Mouse (Mus musculus): ENCODE measurements around the gene Pde1c. TPM values are rescaled to one million over a fixed set of nuclear protein-coding genes. Genes with fewer than 3 reads are reported as not detected.

The Pde1c gene
- total RNA-seq, 1 experiment, result 0.18 TPM

DNA sequence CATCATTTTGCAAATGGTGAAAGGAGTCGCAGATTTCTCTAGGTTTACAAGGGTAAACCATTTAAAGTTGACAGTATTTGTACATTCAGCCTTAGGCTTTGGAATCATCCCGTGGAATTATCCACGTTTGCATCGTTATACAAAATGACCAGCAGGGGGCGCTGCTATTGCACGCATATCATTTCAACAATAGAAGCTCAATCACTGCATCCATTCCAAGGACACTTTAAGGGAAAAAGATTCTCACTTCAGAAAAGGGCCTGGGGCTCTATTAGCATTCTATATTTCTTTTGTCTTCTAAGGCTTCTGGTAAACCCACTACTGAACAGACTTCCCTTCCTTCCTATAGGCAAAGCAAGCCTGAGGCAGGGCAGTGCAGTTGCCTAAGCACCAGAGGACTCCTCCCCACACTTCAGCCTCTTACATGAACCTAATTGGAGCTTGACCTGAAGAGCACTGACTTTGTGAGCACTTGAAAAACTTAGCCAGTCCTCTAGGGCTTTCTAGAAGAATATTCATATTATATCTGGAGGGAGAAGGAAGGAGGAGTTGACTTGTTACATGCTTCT lies 87.9 kb downstream of the Pde1c start:
- Histone ChIP-seq H3K4me1 (ENCODE audit: control insufficient read depth in 2 of 2, insufficient read depth in 2 of 2, low read length in 2 of 2, poor library complexity in 1 of 2) (no peaks in the 10 kb centered on the region), H3K9ac (ENCODE audit: insufficient read depth, low read depth, low read length, poor library complexity, severe bottlenecking) (no peak overlapping the region), H3K4me3 (ENCODE audit: insufficient read depth in 1 of 2, low read depth in 1 of 2, low read length in 2 of 2, poor library complexity in 1 of 2, severe bottlenecking in 1 of 2) (no peak overlapping the region), H3K27ac (ENCODE audit: insufficient read depth, low read depth, low read length, poor library complexity, severe bottlenecking) (no peak overlapping the region), H3K36me3 (ENCODE audit: control insufficient read depth, insufficient read depth, low read length, poor library complexity, severe bottlenecking) (no peaks in the 10 kb centered on the region), H3K9me3 (ENCODE audit: control insufficient read depth, insufficient read depth, low read depth, low read length) (no peaks in the 10 kb centered on the region)
- peak; percentile 51 for DNase-seq (ENCODE audit: low read depth, low spot score)
- in situ Hi-C loops (cut with MboI; ENCODE audit: low sequenced_read_pairs in 2 of 2, unreplicated experiment in 2 of 2), result loop anchor here (10.0 to 25.0 kb wide), 3 partner anchors 131 to 206 kb away; no protein-coding TSS in a partner anchor
- TF ChIP-seq ZC3H11A (IDR thresholded peaks at IDR 0.05; ENCODE audit: borderline replicate concordance, low read depth, low read length) (peak; percentile 59), MAFK (IDR thresholded peaks at IDR 0.05; ENCODE audit: insufficient read depth, low read depth, low read length) (no peak), CHD2 (IDR thresholded peaks at IDR 0.05; ENCODE audit: low read depth, low read length) (no peak), HCFC1 (IDR thresholded peaks at IDR 0.05; ENCODE audit: borderline replicate concordance, insufficient read depth, low read length) (no peak)

- no peak for DNase-seq (ENCODE audit: low read depth, low spot score)
- in situ Hi-C loops (cut with MboI; ENCODE audit: low sequenced_read_pairs in 2 of 2, unreplicated experiment in 2 of 2), result loop anchor here (10.0 to 25.0 kb wide), 3 partner anchors 136 to 412 kb away; no protein-coding TSS in a partner anchor
- no peaks in the 10 kb centered on the region for H3K36me3 ChIP-seq (ENCODE audit: control insufficient read depth, insufficient read depth, low read length, poor library complexity, severe bottlenecking)
- TF ChIP-seq MAFK (IDR thresholded peaks at IDR 0.05; ENCODE audit: insufficient read depth, low read depth, low read length), result no peak
- TF ChIP-seq ZNF384 (IDR thresholded peaks at IDR 0.05; ENCODE audit: low read depth, low read length), result no peak
- TF ChIP-seq ZC3H11A (IDR thresholded peaks at IDR 0.05; ENCODE audit: borderline replicate concordance, low read depth, low read length), result no peak
- no peak for TF ChIP-seq CHD2 (IDR thresholded peaks at IDR 0.05; ENCODE audit: low read depth, low read length)
- TF ChIP-seq HCFC1 (IDR thresholded peaks at IDR 0.05; ENCODE audit: borderline replicate concordance, insufficient read depth, low read length), result no peak
- H3K4me3 ChIP-seq (ENCODE audit: insufficient read depth in 1 of 2, low read depth in 1 of 2, low read length in 2 of 2, poor library complexity in 1 of 2, severe bottlenecking in 1 of 2), result no peak overlapping the region
- H3K27ac ChIP-seq (ENCODE audit: insufficient read depth, low read depth, low read length, poor library complexity, severe bottlenecking), result no peak overlapping the region
- H3K4me1 ChIP-seq (ENCODE audit: control insufficient read depth in 2 of 2, insufficient read depth in 2 of 2, low read length in 2 of 2, poor library complexity in 1 of 2), result no peaks in the 10 kb centered on the region
- no peak overlapping the region for H3K9ac ChIP-seq (ENCODE audit: insufficient read depth, low read depth, low read length, poor library complexity, severe bottlenecking)
- no peaks in the 10 kb centered on the region for H3K9me3 ChIP-seq (ENCODE audit: control insufficient read depth, insufficient read depth, low read depth, low read length)
Measured at GRCm38 (mm10) chr6:56476581-56476980, 92.3 kb downstream of the Pde1c start.

GRCm38 (mm10) chr6:56458098-56458497 lies 110.8 kb downstream of the Pde1c start:
- Histone ChIP-seq H3K4me3 (ENCODE audit: insufficient read depth in 1 of 2, low read depth in 1 of 2, low read length in 2 of 2, poor library complexity in 1 of 2, severe bottlenecking in 1 of 2) (no peak overlapping the region), H3K27ac (ENCODE audit: insufficient read depth, low read depth, low read length, poor library complexity, severe bottlenecking) (no peak overlapping the region), H3K9me3 (ENCODE audit: control insufficient read depth, insufficient read depth, low read depth, low read length) (no peaks in the 10 kb centered on the region), H3K36me3 (ENCODE audit: control insufficient read depth, insufficient read depth, low read length, poor library complexity, severe bottlenecking) (no peaks in the 10 kb centered on the region), H3K4me1 (ENCODE audit: control insufficient read depth in 2 of 2, insufficient read depth in 2 of 2, low read length in 2 of 2, poor library complexity in 1 of 2) (no peaks in the 10 kb centered on the region), H3K9ac (ENCODE audit: insufficient read depth, low read depth, low read length, poor library complexity, severe bottlenecking) (no peak overlapping the region)
- in situ Hi-C loops (cut with MboI; ENCODE audit: low sequenced_read_pairs in 2 of 2, unreplicated experiment in 2 of 2), result no loop called here
- peak; percentile 38 for DNase-seq (ENCODE audit: low read depth, low spot score)
- TF ChIP-seq MAFK (IDR thresholded peaks at IDR 0.05; ENCODE audit: insufficient read depth, low read depth, low read length), result no peak
- no peak for TF ChIP-seq CHD2 (IDR thresholded peaks at IDR 0.05; ENCODE audit: low read depth, low read length)
- TF ChIP-seq ZC3H11A (IDR thresholded peaks at IDR 0.05; ENCODE audit: borderline replicate concordance, low read depth, low read length), result peak; percentile 74; the same call in 1 of the 2 replicates

- no peak for TF ChIP-seq HCFC1 (IDR thresholded peaks at IDR 0.05; ENCODE audit: borderline replicate concordance, insufficient read depth, low read length)
- TF ChIP-seq ZC3H11A (IDR thresholded peaks at IDR 0.05; ENCODE audit: borderline replicate concordance, low read depth, low read length), result peak; percentile 29; the same call in 1 of the 2 replicates
- DNase-seq (ENCODE audit: low read depth, low spot score), result peak; percentile 6
Measured at GRCm38 (mm10) chr6:56447917-56448316, 121.0 kb downstream of the Pde1c start.

DNA sequence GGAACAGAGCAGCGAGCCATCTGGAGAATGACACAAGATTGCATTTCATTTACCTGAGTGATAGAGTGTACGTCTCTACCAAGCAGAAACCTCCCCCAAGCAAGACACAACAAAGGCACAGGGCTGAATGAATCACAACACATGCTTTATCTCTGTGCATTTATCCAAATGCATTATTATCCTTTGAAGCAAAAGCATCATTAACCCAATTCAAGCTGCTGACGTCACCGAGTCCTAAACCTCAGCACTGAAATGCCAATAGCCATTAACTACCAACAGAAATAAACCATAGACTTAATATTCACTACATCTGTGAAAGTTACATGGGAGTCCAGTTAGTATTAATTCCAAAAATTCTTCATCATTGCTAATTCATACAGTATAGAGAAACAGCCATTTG lies 127.4 kb downstream of the Pde1c start:
- no peak for DNase-seq (ENCODE audit: low read depth, low spot score)
- Histone ChIP-seq H3K9me3 (ENCODE audit: control insufficient read depth, insufficient read depth, low read depth, low read length) (no peaks in the 10 kb centered on the region), H3K4me3 (ENCODE audit: insufficient read depth in 1 of 2, low read depth in 1 of 2, low read length in 2 of 2, poor library complexity in 1 of 2, severe bottlenecking in 1 of 2) (no peak overlapping the region), H3K4me1 (ENCODE audit: control insufficient read depth in 2 of 2, insufficient read depth in 2 of 2, low read length in 2 of 2, poor library complexity in 1 of 2) (no peaks in the 10 kb centered on the region), H3K9ac (ENCODE audit: insufficient read depth, low read depth, low read length, poor library complexity, severe bottlenecking) (no peak overlapping the region), H3K27ac (ENCODE audit: insufficient read depth, low read depth, low read length, poor library complexity, severe bottlenecking) (no peak overlapping the region), H3K36me3 (ENCODE audit: control insufficient read depth, insufficient read depth, low read length, poor library complexity, severe bottlenecking) (no peaks in the 10 kb centered on the region)
- in situ Hi-C loops (cut with MboI; ENCODE audit: low sequenced_read_pairs in 2 of 2, unreplicated experiment in 2 of 2), result loop anchor here (10.0 to 25.0 kb wide), 2 partner anchors 377 to 379 kb away; no protein-coding TSS in a partner anchor
- TF ChIP-seq MAFK (IDR thresholded peaks at IDR 0.05; ENCODE audit: insufficient read depth, low read depth, low read length) (no peak), CHD2 (IDR thresholded peaks at IDR 0.05; ENCODE audit: low read depth, low read length) (no peak), ZC3H11A (IDR thresholded peaks at IDR 0.05; ENCODE audit: borderline replicate concordance, low read depth, low read length) (no peak), HCFC1 (IDR thresholded peaks at IDR 0.05; ENCODE audit: borderline replicate concordance, insufficient read depth, low read length) (no peak), ZNF384 (IDR thresholded peaks at IDR 0.05; ENCODE audit: low read depth, low read length) (no peak)

More at GRCm38 (mm10) chr6:56447917-56448316, 121.0 kb downstream of the Pde1c start:
- H3K9me3 ChIP-seq (ENCODE audit: control insufficient read depth, insufficient read depth, low read depth, low read length), result no peaks in the 10 kb centered on the region
- no peak overlapping the region for H3K4me3 ChIP-seq (ENCODE audit: insufficient read depth in 1 of 2, low read depth in 1 of 2, low read length in 2 of 2, poor library complexity in 1 of 2, severe bottlenecking in 1 of 2)
- no peak overlapping the region for H3K9ac ChIP-seq (ENCODE audit: insufficient read depth, low read depth, low read length, poor library complexity, severe bottlenecking)
- in situ Hi-C loops (cut with MboI; ENCODE audit: low sequenced_read_pairs in 2 of 2, unreplicated experiment in 2 of 2), result loop anchor here (10.0 to 25.0 kb wide), 2 partner anchors 383 to 386 kb away; no protein-coding TSS in a partner anchor
- H3K4me1 ChIP-seq (ENCODE audit: control insufficient read depth in 2 of 2, insufficient read depth in 2 of 2, low read length in 2 of 2, poor library complexity in 1 of 2), result no peaks in the 10 kb centered on the region
- no peaks in the 10 kb centered on the region for H3K36me3 ChIP-seq (ENCODE audit: control insufficient read depth, insufficient read depth, low read length, poor library complexity, severe bottlenecking)
- no peak overlapping the region for H3K27ac ChIP-seq (ENCODE audit: insufficient read depth, low read depth, low read length, poor library complexity, severe bottlenecking)

All from ES-E14 (cell line).